Mouse (Mus musculus) CH12.LX (cell line): ENCODE results near the gene Gtf2f1. TPM values are rescaled to one million over a fixed set of nuclear protein-coding genes. Genes with fewer than 3 reads are reported as not detected.

Experiments used
- DNase-seq: peaks from one replicate; pipeline ENCODE4 v3.0.0-alpha.2; 2013; ENCODE audit errors: extremely low read depth
- H3K27ac ChIP-seq: 2 replicates; pipeline ENCODE4 v1.5.1; 2012; ENCODE audit warnings: low read depth, mild to moderate bottlenecking, control low read depth, moderate library complexity; ENCODE audit not compliant: insufficient read depth
- H3K27me3 ChIP-seq: replicated peaks from 2 replicates; pipeline ENCODE3; 2012; ENCODE audit warnings: inconsistent platforms
- H3K36me3 ChIP-seq, 2 experiments: replicated peaks in 1 of 2; 2 replicates each; pipeline versions ENCODE3 to v1.6.1; 2012; ENCODE audit warnings: inconsistent platforms in 1 of 2, low read length in 1 of 2, mild to moderate bottlenecking in 1 of 2, mixed read lengths in 1 of 2, moderate library complexity in 1 of 2; ENCODE audit not compliant: control insufficient read depth in 1 of 2, insufficient read depth in 1 of 2
- H3K4me1 ChIP-seq, 2 experiments: 2 replicates each; pipeline ENCODE4 v1.6.1; 2012; ENCODE audit warnings: inconsistent platforms in 1 of 2, moderate library complexity in 1 of 2; ENCODE audit not compliant: insufficient read depth in 2 of 2, control insufficient read depth in 1 of 2
- H3K4me2 ChIP-seq: 2 replicates; pipeline ENCODE4 v1.6.1; 2012; ENCODE audit warnings: low read depth, mild to moderate bottlenecking, control low read depth; ENCODE audit not compliant: poor library complexity, insufficient read depth, severe bottlenecking
- H3K4me3 ChIP-seq, 3 experiments: fragments of 150-350 bp in 1 of 3; sonication (generic) in 1 of 3; replicated peaks in 1 of 3; 2 replicates each; pipeline versions ENCODE3 to v1.5.1; 2011 to 2012; ENCODE audit warnings: low read depth in 2 of 3, low read length in 2 of 3, mild to moderate bottlenecking in 2 of 3, moderate library complexity in 2 of 3, control low read depth in 1 of 3, improper control_type of control experiment in 1 of 3, inconsistent platforms in 1 of 3, mixed read lengths in 1 of 3; ENCODE audit not compliant: poor library complexity in 1 of 3
- H3K79me2 ChIP-seq: replicated peaks from 2 replicates; pipeline ENCODE4 v1.6.1; 2012; ENCODE audit warnings: mild to moderate bottlenecking, moderate library complexity; ENCODE audit not compliant: control insufficient read depth, poor library complexity, insufficient read depth, severe bottlenecking; ENCODE audit errors: extremely low read depth
- H3K9ac ChIP-seq: 2 replicates; pipeline ENCODE4 v1.6.1; 2012; ENCODE audit warnings: low read depth, mild to moderate bottlenecking, control low read depth, moderate library complexity; ENCODE audit not compliant: insufficient read depth
- H3K9me3 ChIP-seq: replicated peaks from 2 replicates; pipeline ENCODE3; 2012; ENCODE audit warnings: low read length, inconsistent platforms, mixed read lengths
- BHLHE40 ChIP-seq: IDR thresholded peaks from 2 replicates; pipeline ENCODE4 v1.6.1; 2011; ENCODE audit warnings: mild to moderate bottlenecking, low read depth, low read length, improper control_type of control experiment
- CHD1 ChIP-seq: IDR thresholded peaks from 2 replicates; pipeline ENCODE4 v1.6.1; 2012; ENCODE audit warnings: low read depth, low read length, improper control_type of control experiment, inconsistent platforms
- CHD2 ChIP-seq: IDR thresholded peaks from 2 replicates; pipeline ENCODE4 v1.6.1; 2011; ENCODE audit warnings: low read length, improper control_type of control experiment
- ELF1 ChIP-seq: IDR thresholded peaks from 2 replicates; pipeline ENCODE4 v1.6.1; 2014; ENCODE audit warnings: low read depth, mild to moderate bottlenecking, inconsistent platforms, low read length, improper control_type of control experiment
- GABPA ChIP-seq: IDR thresholded peaks from 2 replicates; pipeline ENCODE4 v1.6.1; 2012; ENCODE audit warnings: low read depth, low read length, improper control_type of control experiment, inconsistent platforms; ENCODE audit not compliant: insufficient replicate concordance
- HCFC1 ChIP-seq: IDR thresholded peaks from 2 replicates; pipeline ENCODE4 v1.6.1; 2012; ENCODE audit warnings: low read depth, mild to moderate bottlenecking, inconsistent platforms, low read length, improper control_type of control experiment
- IRF4 ChIP-seq: IDR thresholded peaks from 2 replicates; pipeline ENCODE4 v1.6.1; 2014; ENCODE audit warnings: low read depth, mild to moderate bottlenecking, inconsistent platforms, low read length, improper control_type of control experiment
- JUN ChIP-seq: IDR thresholded peaks from 2 replicates; pipeline ENCODE4 v1.6.1; 2011; ENCODE audit warnings: low read depth, mild to moderate bottlenecking, low read length, improper control_type of control experiment, moderate library complexity; ENCODE audit not compliant: insufficient read depth
- JUND ChIP-seq: conservative IDR thresholded peaks from 2 replicates; pipeline ENCODE4 v1.6.1; 2011; ENCODE audit warnings: low read depth, low read length, improper control_type of control experiment
- KAT2A ChIP-seq: IDR thresholded peaks from 2 replicates; pipeline ENCODE4 v1.6.1; 2012; ENCODE audit warnings: low read length, improper control_type of control experiment, inconsistent platforms; ENCODE audit not compliant: insufficient replicate concordance
- MXI1 ChIP-seq: IDR thresholded peaks from 2 replicates; pipeline ENCODE4 v1.6.1; 2011; ENCODE audit warnings: mild to moderate bottlenecking, low read depth, low read length, improper control_type of control experiment
- MYC ChIP-seq: IDR thresholded peaks from 2 replicates; pipeline ENCODE4 v1.6.1; 2011; ENCODE audit warnings: low read depth, mild to moderate bottlenecking, improper control_type of control experiment, low read length
- NELFE ChIP-seq: IDR thresholded peaks from 2 replicates; pipeline ENCODE4 v1.6.1; 2011; ENCODE audit warnings: low read depth, low read length, improper control_type of control experiment
- PAX5 ChIP-seq: IDR thresholded peaks from 2 replicates; pipeline ENCODE4 v1.6.1; 2012; ENCODE audit warnings: low read length, inconsistent platforms, mixed read lengths
- RAD21 ChIP-seq: IDR thresholded peaks from 2 replicates; pipeline ENCODE4 v1.6.1; 2011; ENCODE audit warnings: low read depth, mild to moderate bottlenecking, low read length, improper control_type of control experiment, moderate library complexity
- SMC3 ChIP-seq: IDR thresholded peaks from 2 replicates; pipeline ENCODE4 v1.6.1; 2011; ENCODE audit warnings: low read depth, low read length, improper control_type of control experiment
- TBP ChIP-seq: conservative IDR thresholded peaks from 2 replicates; pipeline ENCODE4 v1.6.1; 2011; ENCODE audit warnings: low read depth, low read length, improper control_type of control experiment
- TCF12 ChIP-seq: IDR thresholded peaks from 2 replicates; pipeline ENCODE4 v1.6.1; 2014; ENCODE audit warnings: low read depth, mild to moderate bottlenecking, inconsistent platforms, low read length, improper control_type of control experiment
- USF1 ChIP-seq: IDR thresholded peaks from 2 replicates; pipeline ENCODE4 v1.6.1; 2014; ENCODE audit warnings: low read depth, mild to moderate bottlenecking, inconsistent platforms, low read length, improper control_type of control experiment
- USF2 ChIP-seq: conservative IDR thresholded peaks from 2 replicates; pipeline ENCODE4 v1.6.1; 2011; ENCODE audit warnings: low read depth, low read length, improper control_type of control experiment
- ZC3H11A ChIP-seq: IDR thresholded peaks from 2 replicates; pipeline ENCODE4 v1.6.1; 2012; ENCODE audit warnings: low read depth, mild to moderate bottlenecking, inconsistent platforms, low read length, improper control_type of control experiment
- dilution Hi-C: fragments of 300-500 bp; cut with MboI; formaldehyde crosslinking; loops from 2 replicates; pipeline ENCODE4 v1.14.3; 2020; ENCODE audit warnings: low sequenced_read_pairs; ENCODE audit not compliant: extremely low pct_unique_long_range_greater_than_20kb, extremely low pct_ligation_motif_present
- in situ Hi-C: fragments of 300-500 bp; cut with MboI; formaldehyde crosslinking; loops from 3 replicates; pipeline ENCODE4 v1.14.3; 2019; ENCODE audit warnings: low sequenced_read_pairs, low pct_ligation_motif_present, low pct_unique_long_range_greater_than_20kb, mixed read lengths
- polyA plus RNA-seq: library from polyadenylated mRNA; unstranded; fragments of >175 nt; gene quantifications from 2 replicates; pipeline ENCODE4 v1.2.1, GENCODE M21; 2012; ENCODE audit warnings: low read depth; ENCODE audit not compliant: insufficient read length
- total RNA-seq, 2 experiments: library from RNA; depleted of rRNA; stranded (reverse); fragments of 300-350 nt in 1 of 2; fragments of >200 nt in 1 of 2; gene quantifications; 2 replicates each; pipeline ENCODE4 v1.2.3; 2012 to 2014

The Gtf2f1 gene
- total and polyA plus RNA-seq, 3 experiments: 50.5 to 109 (median 80.4) TPM

DNA sequence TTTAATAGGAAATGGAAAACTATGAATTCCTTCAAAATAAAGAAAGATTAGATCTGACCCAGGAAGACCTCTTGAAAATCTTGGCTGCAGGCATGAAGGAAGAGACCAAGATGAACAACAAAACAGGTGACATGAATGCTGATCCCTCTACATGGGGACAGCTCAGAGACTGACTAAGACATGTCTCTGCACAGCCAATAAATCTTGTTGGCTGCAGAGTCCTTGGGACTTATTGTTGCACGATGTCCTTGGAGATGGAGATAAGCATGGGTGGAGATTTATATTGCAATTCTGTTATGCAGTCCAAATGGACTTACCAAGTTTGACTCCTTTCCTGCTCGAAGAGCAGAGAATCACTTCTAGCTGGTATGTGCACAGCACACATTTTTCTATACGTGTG is 41.8 kb downstream of the Gtf2f1 start:
- no peaks in the 10 kb centered on the region for H3K36me3 ChIP-seq
- dilution Hi-C loops (no loop called here), in situ Hi-C loops (no loop called here)
- no peak overlapping the region for H3K27ac ChIP-seq
- H3K79me2 ChIP-seq: no peaks in the 10 kb centered on the region
- peaks cover 46% of the 10 kb centered on the region for H3K27me3 ChIP-seq
- H3K4me1 ChIP-seq: no peaks in the 10 kb centered on the region
- H3K4me2 ChIP-seq: no peak overlapping the region
- H3K9me3 ChIP-seq: no peaks in the 10 kb centered on the region
- H3K9ac ChIP-seq: no peak overlapping the region
- no peak for DNase-seq
- H3K4me3 ChIP-seq: no peak overlapping the region
- no peak for TF ChIP-seq CHD1
- no peak for TF ChIP-seq BHLHE40
- no peak for TF ChIP-seq USF1
- TF ChIP-seq USF2: no peak
- TF ChIP-seq TCF12: no peak
- TF ChIP-seq RAD21: no peak
- no peak for TF ChIP-seq MYC
- no peak for TF ChIP-seq HCFC1
- TF ChIP-seq GABPA: no peak
- TF ChIP-seq JUND: no peak
- no peak for TF ChIP-seq ZC3H11A
- no peak for TF ChIP-seq IRF4
- TF ChIP-seq NELFE: no peak
- no peak for TF ChIP-seq JUN
- no peak for TF ChIP-seq TBP
- no peak for TF ChIP-seq PAX5

DNA sequence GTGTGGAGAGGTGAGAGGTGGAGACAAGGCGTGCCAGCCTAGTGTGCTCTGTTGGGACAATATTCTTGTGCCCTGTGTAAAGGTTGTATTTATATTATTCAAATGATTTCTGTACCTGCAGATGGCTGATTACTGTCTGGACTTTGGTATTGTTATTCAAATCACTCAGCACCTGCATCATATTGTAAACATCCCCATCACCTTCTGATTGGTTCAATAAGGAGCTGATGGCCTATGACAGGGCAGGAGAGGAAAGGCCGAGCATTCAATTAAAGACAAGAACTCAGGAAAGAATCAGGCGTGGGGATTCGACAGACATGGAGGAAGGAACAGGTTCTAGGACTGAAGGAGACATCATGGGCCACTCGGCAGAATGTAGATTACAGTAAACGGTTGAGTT is 47.4 kb downstream of the Gtf2f1 start:
- in situ Hi-C loops: no loop called here
- peaks cover 3% of the 10 kb centered on the region in 2 experiments; a peak in 3 of 4 replicates for H3K4me1 ChIP-seq
- H3K9me3 ChIP-seq: peaks cover 4% of the 10 kb centered on the region
- H3K79me2 ChIP-seq: no peaks in the 10 kb centered on the region
- H3K36me3 ChIP-seq: no peaks in the 10 kb centered on the region
- no peak overlapping the region for H3K27ac ChIP-seq
- no peak for DNase-seq
- H3K4me3 ChIP-seq: no peak overlapping the region
- dilution Hi-C loops: no loop called here
- no peak overlapping the region for H3K9ac ChIP-seq
- H3K27me3 ChIP-seq: peaks cover 31% of the 10 kb centered on the region
- H3K4me2 ChIP-seq: no peak overlapping the region
- no peak for TF ChIP-seq GABPA
- no peak for TF ChIP-seq SMC3
- TF ChIP-seq MYC: no peak
- no peak for TF ChIP-seq KAT2A
- no peak for TF ChIP-seq CHD2
- TF ChIP-seq JUND: no peak
- TF ChIP-seq MXI1: no peak
- no peak for TF ChIP-seq RAD21
- TF ChIP-seq BHLHE40: no peak
- no peak for TF ChIP-seq ELF1
- TF ChIP-seq TBP: no peak
